Mouse (Mus musculus) neutrophil, adult 83 days (primary cell): ENCODE measurements around the gene Gimap7. TPM values are rescaled to one million over a fixed set of nuclear protein-coding genes. Genes with fewer than 3 reads are reported as not detected.

Experiments
- total RNA-seq, 2 experiments: library from RNA; stranded (reverse); gene quantifications; one replicate each; pipeline ENCODE4 v1.2.4; 2023

Gimap7 gene
- not detected for total RNA-seq

DNA sequence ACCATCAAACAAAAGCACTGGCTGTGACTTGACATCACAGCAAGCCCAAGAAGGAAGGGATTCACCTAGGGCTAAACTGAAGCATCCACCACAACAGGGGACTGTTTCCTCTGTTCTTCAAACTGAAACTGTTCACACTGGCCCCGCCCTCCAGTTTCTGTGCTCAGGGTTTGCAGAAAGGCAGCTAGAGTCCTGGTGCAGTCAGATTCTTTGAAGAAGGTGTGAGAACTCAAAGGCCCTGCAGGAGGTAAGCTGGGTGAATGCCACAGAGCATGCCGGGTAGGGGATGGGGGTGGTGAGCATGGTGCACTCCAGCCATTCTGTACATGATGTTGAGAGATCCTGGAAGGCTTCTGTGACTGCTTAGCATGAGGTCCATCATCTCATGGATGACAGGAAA is at the start of gene Gimap7, which contains the start of gene Gm28053:
Gene Gimap7, plus strand, starts transcription at position 167 of the 400 bp plus-strand sequence.
Gene Gm28053, plus strand, starts transcription at position 153 of the 400 bp plus-strand sequence.

DNA sequence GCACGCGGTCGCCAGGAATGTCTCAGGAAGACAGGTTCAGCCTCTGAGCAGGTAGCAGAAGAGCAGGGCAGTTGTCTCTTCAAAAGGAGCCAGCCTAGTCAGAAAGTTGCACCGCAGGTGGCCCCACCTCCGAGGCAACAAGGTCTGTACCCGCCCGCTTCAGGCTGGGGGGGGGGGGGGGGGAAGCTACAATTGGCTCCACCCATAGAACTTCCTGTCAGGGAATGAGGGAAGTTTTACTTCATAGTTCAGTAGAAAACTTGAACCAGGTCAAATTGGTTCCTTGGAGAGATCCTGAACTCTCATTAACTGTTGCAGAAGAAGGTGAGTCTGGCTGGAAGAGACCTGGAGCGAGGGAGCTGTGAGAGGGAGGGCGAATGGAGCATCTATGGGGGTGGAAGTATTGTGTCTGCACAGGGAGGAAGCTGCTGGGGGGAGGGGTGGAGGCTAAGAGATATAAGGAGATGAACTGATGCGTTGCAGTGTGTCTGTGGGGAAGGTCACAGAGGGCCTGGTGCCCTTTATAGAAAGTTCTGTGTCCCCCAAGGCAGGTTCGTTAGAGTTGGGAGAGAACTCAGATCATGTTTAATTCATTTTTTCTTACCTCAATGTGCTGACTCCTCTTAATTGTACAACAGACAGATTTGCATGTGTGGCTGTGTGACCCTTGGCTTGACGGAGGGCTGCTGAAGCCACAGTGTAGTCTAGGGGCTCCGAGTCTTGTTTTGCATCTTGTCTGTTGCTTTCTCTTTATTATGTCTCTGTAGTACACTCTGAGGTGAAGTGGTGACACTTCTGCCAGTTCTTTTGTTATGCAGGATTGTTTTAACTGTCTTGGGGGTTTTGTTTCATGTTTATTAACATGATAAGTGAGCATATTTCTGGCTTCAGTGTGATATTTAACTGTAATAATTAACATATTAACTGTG is 42.2 kb upstream of the Gimap7 start, which contains the start of gene Gimap9:
Gene Gimap9, plus strand, starts transcription at position 199 of the 929 bp plus-strand sequence.

GRCm38 (mm10) chr6:48684319-48684718 is 34.1 kb upstream of the Gimap7 start, which contains the start of gene Gimap4:
Gimap4 (plus strand) TSS chr6:48684549.

GRCm38 (mm10) chr6:48738961-48739779 is 20.7 kb downstream of the Gimap7 start, which contains the start of gene Gimap1:
Gimap1 (plus strand) TSS chr6:48739054.

DNA sequence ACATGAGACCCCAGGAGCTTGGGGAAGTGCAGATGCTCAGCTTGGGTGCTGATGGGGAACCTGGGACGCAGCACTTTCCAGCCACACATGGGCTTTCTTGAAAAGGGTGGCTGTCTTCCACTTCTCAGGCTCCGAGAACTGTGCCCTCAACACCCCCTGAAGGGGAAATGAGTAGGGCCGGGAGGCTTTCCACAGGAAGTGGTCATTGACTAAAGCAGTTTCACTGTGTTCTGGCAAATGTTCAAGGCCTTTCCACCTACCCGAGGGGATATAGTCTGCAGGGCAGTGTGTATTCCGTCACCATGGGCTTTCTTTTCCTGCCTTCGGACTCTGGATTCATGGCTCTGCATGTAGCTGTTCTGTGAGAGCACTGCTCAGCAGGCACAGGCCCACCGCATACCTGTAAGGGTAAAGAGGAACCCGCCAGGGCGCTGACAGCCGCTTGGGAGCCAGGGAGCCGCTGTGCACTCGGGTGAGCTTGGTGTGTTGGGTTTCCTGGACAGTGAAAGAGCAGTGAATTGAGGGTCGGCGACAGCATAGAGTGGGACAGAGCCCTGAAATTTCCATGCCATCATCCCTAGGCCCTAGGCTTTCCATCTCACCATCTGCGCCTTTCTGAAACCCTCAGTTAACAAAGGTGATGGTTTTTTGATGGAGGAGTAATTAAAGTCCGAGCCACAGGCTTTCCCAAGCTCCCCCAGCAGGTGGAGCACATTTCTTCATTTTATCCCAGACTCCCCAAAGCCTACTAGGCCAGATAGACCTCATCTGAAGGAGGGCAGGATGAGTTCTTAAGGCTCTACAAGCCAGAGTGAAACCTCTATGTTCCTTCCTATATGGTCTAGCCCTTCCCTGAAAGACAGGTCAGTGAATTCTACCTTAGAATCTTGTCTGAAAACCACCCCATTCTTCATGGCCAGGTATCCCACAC is 27.8 kb downstream of the Gimap7 start, which contains the start of gene Gimap5:
Gene Gimap5, plus strand, starts transcription at position 239 of the 931 bp plus-strand sequence.

GRCm38 (mm10) chr6:48770696-48771095 is 52.3 kb downstream of the Gimap7 start, which contains the start of gene Gimap3:
Gimap3 (minus strand) TSS chr6:48770851.

Other genes starting within 250 kb of the Gimap7 start
- gene Atp6v0e2, start 181.0 kb upstream of the Gimap7 start, total RNA-seq, result under 1 TPM in 1 of 2 experiments, not detected in 1; 0.35 TPM
- gene Lrrc61, start 163.8 kb upstream of the Gimap7 start, total RNA-seq, result 10 to 100 TPM; 28.8 to 38.8 TPM
- not detected for gene Rarres2, start 145.8 kb upstream of the Gimap7 start, total RNA-seq
- not detected for gene Gm45021, start 129.0 kb upstream of the Gimap7 start, total RNA-seq
- 1 to 10 TPM; 2.4 to 2.7 TPM for gene Repin1, start 124.7 kb upstream of the Gimap7 start, total RNA-seq
- 1 to 10 TPM in 1 of 2 experiments, not detected in 1; 2.7 TPM for gene Gm44965, start 124.7 kb upstream of the Gimap7 start, total RNA-seq
- gene Zfp775, start 116.6 kb upstream of the Gimap7 start, total RNA-seq, result 1 to 10 TPM; 1.1 to 1.2 TPM
- gene AI854703, start 91.9 kb upstream of the Gimap7 start, total RNA-seq, result under 1 TPM in 1 of 2 experiments, not detected in 1; 0.09 TPM
- under 1 TPM; 0.13 to 0.20 TPM for gene Gimap8, start 71.4 kb upstream of the Gimap7 start, total RNA-seq
- gene Gimap9, start 42.5 kb upstream of the Gimap7 start, total RNA-seq, result 1 to 10 TPM; 5.3 to 5.5 TPM
- gene Gimap4, start 34.1 kb upstream of the Gimap7 start, total RNA-seq, result under 1 TPM in 1 of 2 experiments, not detected in 1; 0.68 TPM
- 1 to 10 TPM; 3.2 to 5.0 TPM for gene Gimap6, start 10.4 kb upstream of the Gimap7 start, total RNA-seq
- gene Gm28053, start within 50 bp of the Gimap7 start, total RNA-seq, result not detected
- gene Gimap1, start 20.4 kb downstream of the Gimap7 start, total RNA-seq, result 1 to 10 TPM in 1 of 2 experiments, under 1 TPM in 1; 0.60 to 1.3 TPM
- gene Gimap5, start 27.6 kb downstream of the Gimap7 start, total RNA-seq, result under 1 TPM; 0.46 to 0.99 TPM
- under 1 TPM; 0.24 to 0.38 TPM for gene Gimap3, start 52.2 kb downstream of the Gimap7 start, total RNA-seq
- 10 to 100 TPM in 1 of 2 experiments, 1 to 10 TPM in 1; 5.1 to 14.1 TPM for gene Tmem176a, start 122.3 kb downstream of the Gimap7 start, total RNA-seq
- gene Tmem176b, start 122.9 kb downstream of the Gimap7 start, total RNA-seq, result 10 to 100 TPM; 20.6 to 27.0 TPM
- gene Aoc1, start 154.3 kb downstream of the Gimap7 start, total RNA-seq, result not detected
- gene 1600015I10Rik, start 211.3 kb downstream of the Gimap7 start, total RNA-seq, result not detected